Mouse (Mus musculus) B cell, adult 2 months (primary cell): Measurements from ENCODE around the gene Aldh6a1.

Source experiments
- DNase-seq, 2 experiments: peaks; one replicate each; pipeline ENCODE4 v3.0.0; 2022

Gene Aldh6a1

DNA sequence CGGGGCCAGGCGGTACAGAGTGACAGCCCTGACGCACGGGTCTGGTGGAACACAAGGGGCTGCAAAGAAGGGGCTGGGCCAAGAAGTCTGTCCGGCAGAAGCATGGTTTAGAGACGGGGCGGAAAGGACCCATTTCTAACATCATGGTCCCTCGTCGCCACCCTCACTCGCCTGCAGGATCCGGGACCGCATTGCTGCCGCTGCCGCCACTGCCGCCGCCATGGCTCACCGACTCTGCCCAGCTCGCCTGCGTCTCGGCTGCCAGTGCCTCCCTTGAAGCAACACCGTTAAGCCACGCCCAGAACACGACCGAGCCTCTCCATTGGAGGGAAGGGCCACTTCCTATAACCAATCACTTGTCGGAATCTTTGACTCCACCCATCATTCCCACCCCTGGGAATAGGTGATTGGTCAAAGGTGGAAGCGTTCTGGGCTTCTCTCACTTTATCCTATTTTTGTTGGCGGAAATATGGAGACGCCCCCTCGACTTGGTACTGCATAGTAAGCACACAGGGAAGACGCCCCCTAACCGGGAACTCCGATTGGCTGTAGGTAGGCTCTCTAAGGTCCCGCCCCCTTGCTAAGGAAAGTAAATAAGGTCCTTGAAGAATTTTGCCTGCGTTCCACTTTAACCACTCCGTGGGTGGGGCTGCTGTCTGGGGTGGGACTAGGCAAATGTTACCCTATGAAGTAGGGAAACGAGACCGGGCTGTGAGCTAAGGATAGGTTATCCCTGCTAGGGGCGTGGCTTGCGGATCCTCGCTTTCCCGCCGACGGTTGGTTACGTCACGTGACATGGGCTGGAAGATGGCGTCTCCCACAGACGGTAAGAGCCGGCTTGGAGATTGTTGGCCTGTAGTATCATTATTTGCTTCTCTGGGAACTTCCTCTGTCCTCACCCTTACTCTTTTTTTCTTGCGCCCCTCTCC is at the start of gene Aldh6a1, which contains the start of gene Lin52:
Gene Aldh6a1 (minus strand): TSS at position 287 of the 929 bp plus-strand sequence.
Gene Lin52 (plus strand): TSS at position 705 of the 929 bp plus-strand sequence.
- DNase-seq: peak; percentile 92 to 97

- DNase-seq: no peak
Observed at GRCm38 (mm10) chr12:84496795-84497194, 46.0 kb upstream of the Aldh6a1 start.

DNA sequence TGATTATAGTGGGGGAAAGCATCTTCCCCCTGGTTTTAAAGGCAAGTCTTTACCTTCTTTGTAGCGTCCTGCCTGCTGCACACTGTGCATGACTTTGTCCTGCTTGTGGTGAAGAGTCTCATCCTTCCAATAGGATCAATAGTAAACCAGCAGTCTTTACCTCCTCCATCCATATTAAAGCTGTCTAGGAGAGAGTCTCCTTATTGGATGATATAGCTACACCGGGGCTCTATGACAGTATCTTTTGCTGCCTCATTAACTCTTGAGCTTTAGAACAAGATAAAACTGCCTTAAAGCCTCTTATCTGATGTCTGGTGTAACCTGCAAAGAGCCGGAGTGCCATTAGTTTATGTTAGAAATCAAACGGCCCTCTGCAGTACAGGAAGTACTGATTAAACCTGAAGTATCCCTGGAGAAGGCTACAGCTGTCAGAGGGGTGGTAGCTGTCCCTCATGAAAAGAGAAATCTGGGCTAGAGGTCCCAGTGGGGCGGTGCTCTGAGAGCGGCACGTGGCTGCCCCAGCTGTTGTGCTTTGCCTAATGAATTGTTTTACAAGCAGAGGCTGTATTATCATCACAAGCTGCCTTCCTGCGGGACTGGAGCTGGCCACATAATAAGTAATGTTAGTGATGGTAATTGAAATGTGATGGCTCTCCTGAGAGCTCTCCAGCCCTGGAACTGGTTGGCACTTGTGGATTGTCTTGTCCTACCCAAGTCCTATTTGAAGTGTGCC is 36.7 kb upstream of the Aldh6a1 start:
- no peak for DNase-seq

DNA sequence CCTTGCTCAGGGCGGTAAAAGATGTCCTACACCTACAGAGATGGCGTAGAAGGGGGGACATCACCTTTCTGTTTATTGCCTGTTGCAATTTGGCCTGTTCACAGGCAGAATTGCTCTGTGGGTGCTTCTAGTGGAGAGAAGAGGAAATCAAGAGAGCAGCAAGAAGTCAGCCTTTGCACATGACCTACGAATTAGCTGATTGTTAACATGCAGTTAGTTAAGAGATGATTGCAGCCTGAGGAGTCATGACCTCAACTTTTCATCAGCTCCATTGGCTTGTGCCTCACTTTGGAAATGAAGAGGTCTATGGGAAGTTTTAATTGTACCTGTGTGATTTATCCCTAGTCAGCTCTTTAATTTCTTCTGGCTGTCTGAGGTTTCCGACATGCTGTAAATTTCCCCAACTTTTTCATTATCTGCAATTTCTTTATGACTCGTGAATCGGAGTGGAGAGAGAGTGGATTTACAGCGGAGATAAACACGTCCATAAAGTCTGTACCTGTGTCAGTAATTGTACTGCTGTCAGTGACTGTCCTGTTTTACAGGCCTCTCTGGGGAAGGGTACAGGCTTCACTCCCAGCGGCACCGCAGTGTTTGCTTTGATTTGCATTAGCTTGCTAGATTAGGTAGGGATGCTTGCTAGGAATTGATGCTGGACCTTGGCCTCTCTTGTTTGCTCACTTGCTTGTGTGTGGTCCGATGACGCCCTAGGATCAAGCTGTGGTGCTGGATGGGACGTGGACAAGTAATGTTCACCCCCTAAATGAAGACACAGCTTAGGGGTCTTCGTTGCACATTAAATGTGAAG is 32.2 kb upstream of the Aldh6a1 start:
- DNase-seq: no peak

- no peak for DNase-seq
Observed at GRCm38 (mm10) chr12:84481251-84481650, 30.4 kb upstream of the Aldh6a1 start.

- DNase-seq: no peak
Observed at GRCm38 (mm10) chr12:84478937-84479336, 28.1 kb upstream of the Aldh6a1 start.

DNA sequence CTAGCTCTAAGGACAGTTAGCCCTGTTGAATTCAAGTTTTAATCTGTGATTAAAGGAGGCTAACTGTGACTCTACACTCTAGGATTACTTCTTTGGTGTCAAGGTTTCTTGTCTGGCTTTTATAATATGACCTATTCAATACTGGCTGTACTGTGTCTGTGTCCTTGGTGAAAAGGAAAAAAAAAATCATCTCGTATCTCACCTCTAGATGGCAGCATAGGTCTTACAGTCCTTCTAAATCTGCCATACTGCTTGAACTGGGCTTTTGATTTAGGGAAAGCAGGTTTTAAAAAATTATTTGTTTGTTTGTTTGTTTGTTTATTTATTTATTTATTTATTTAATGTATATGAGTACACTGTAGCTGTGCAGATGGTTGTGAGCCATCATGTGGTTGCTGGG is 17.9 kb upstream of the Aldh6a1 start:
- DNase-seq: peak; percentile 14 to 15

DNA sequence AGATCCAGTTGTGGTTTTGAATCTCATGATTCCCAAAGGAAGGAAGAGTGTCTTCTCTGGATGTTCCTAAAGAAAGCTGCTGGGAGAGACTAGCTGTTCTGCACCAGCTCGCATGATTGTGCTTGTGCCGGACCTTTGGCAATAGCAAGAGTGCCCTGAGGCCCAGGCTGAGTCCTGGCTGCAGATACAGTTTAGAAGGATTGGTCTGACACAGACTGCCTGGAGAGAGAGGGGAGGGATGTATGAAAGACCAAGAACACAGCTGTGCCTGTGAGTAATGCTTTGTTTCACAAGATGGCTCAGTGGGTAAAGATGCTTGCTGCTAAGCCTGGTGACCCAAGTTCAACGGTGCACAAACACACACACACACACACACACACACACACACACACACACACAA is 12.1 kb upstream of the Aldh6a1 start:
- no peak for DNase-seq

DNA sequence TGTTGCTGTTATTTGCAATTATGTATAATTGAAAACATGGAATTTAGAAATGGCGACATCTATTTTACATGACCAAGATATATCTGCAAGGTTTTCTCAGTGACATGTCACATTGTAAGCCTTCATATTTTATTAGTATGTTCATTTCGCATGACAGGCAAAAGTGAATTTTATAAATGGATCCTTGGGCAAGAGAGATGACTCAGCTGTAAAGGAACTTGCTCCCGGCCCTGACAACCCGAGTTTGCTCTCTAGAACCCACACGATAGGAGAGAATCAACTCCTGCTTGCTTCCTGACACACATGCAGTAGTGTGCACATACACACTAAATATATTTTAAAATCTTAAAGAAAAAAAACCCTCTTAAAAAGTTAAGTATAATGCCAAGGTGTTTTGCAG is 10.6 kb upstream of the Aldh6a1 start:
- no peak for DNase-seq

DNA sequence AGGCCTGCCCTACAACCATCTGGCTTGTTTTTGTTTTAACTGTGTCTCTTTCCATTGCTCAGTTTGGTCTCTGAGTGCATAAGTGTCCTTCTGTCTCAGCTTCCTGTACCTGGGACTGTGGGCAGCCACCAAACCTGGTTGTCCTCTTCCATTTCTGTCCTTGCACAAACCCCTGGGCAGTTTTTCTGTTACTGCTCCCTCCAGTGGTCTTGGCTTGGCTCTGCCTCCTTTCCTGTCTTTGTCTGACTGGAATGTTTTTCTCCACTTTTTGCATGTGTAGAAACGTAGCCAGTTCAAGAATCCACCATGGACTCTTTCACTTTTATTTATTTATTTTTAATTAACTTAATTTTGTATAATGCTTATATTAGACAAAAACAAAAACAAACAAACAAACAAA is 9.0 kb upstream of the Aldh6a1 start:
- DNase-seq: no peak

- DNase-seq: no peak
Observed at GRCm38 (mm10) chr12:84456911-84457310, 6.1 kb upstream of the Aldh6a1 start.

GRCm38 (mm10) chr12:84451801-84452200 is 997 bp upstream of the Aldh6a1 start:
- peak in 1 of 2 experiments; percentile 52 for DNase-seq

- no peak for DNase-seq
Observed at GRCm38 (mm10) chr12:84450351-84450717, 470 bp downstream of the Aldh6a1 start.

GRCm38 (mm10) chr12:84449887-84450286 is 917 bp downstream of the Aldh6a1 start:
- no peak for DNase-seq

DNA sequence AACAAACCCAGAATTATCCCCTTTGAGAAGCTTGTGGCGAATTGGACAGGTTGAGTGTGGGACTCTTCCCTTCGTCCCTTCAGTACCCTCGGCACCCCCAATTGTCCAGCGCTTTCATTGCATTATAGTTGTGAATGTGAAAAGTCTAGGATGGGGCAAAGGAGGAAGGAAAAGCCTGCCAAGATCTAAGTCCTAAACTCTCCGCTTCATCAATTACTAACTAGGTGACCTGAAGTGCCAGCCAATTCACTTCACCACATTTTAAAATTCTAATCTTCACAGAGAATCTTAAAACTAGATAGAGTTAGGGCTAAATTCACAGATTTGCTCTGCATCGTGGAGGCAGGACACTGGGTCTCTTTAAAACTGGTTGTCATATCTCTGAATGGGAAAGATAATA is 2.6 kb downstream of the Aldh6a1 start:
- no peak for DNase-seq

DNA sequence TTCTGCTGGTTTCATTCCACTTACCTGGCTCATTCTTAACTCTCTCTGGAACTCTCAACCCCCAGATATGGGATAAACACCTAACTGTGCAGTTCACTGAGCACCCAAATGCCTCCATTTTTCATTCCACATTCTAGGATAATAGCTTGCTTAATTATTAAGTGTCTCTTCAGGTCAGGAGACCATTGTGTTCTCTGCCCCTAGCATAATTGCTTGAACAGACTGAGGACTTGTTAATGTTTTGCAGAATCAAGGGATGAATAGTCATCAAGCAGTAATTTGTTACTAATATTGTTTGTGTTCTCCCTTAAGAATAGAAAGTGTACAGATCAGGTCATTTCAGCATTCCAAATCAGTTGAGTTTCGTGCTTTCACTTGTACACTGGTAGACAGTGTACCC is 3.4 kb downstream of the Aldh6a1 start:
- DNase-seq: no peak

- DNase-seq: no peak
Observed at GRCm38 (mm10) chr12:84442526-84442925, 8.3 kb downstream of the Aldh6a1 start.

DNA sequence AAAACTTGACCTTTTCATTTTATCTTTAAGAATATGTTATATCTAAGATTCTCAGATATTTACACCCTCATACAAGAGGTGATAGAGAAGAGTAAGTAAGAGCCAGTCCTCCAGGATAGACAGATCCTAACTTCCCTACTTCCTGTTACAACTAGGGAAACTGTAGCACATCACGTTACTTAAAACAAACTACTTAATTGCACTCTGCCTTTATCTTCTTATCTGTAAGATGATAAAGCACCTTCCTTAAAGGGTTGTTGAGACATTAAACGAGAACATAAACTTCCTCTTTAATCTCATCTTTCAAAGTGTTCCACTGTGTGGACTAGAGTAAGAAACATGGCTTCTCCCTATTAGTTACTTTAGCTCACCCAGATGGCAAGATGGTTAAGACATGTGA is 12.1 kb downstream of the Aldh6a1 start:
- no peak for DNase-seq

DNA sequence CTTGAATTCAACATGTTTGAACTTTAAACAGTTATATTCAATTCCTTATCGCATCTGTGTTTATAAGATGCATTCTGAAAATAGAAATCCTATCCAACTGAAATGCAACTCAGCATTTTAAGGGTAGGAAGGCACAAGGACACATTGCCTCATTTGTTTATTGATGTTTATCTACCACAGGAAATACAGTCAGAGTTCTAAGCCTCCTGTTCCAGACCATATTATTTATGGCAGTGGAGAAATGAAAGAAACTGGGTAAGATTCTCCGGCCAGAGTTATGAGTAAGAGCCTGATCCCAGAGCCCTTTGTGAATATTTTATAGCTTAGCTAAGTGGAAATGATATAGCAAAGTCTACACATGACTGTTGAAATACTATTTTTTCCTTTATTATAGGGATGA is 21.0 kb downstream of the Aldh6a1 start:
- no peak for DNase-seq

DNA sequence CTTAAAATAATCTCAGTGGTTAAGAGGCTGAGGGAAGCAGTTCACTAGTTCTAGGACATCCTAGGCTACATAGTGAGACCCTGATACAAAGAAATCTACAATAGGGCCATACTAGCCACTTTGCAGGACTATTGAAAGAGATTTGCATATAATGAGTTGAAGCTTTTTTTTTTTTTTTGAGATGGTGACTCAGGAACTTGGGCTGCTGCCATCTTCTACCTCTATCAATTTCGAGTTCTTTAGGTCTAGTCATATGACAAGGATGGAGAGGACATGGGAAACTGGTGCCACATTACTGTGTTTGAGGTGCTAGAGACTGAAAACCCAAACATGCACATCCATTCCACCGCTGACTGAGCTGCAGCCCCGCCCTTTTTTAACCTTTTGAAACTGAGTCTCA is 26.8 kb downstream of the Aldh6a1 start:
- no peak for DNase-seq

DNA sequence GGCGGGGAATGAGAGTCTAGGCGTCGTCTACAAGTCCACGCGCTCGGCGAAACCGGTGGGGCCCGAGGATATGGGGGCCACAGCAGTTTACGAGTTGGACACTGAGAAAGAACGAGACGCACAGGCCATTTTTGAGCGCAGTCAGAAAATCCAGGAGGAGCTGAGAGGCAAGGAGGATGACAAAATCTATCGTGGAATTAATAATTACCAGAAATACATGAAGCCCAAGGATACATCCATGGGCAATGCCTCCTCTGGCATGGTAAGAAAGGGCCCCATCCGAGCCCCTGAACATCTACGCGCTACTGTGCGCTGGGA is 33.2 kb downstream of the Aldh6a1 start:
- no peak for DNase-seq

DNA sequence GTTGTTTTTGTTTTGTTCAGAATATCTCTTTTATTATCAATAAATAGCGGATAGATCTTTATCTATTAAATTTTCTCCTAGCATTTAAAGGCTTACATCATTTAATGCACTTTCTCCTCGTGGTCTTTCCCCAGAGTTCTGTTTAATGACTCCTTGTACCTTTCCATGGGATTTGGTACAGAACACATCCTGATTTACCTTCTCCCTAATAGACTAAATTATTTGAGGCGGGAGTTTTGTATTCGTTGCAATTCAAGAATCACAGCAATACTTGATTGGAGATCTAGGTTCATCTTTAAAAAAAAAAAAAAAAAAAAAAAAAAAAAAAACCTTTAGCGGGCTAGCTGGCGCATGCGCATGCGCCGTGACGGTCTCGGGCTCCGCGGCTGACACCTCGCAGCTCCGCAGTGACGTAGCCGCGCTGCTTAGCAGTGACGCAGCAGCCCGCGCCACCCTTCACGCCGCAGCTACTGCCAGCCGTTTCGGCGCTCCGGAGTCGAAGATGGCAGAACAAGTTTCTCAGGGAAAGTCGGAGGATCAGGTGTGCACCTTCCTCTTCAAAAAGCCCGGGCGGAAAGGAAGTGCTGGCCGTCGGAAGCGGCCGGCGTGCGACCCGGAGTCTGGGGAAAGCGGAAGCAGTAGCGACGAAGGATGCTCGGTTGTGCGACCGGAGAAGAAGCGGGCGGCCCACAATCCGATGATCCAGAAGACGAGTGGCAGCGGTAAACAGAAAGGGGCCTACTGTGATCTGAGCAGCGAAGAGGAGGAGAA is 33.8 kb downstream of the Aldh6a1 start, which contains the start of gene Rnf113a2:
Gene Rnf113a2 (plus strand): TSS at position 363 of the 771 bp plus-strand sequence.
- peak; percentile 86 to 89 for DNase-seq
